15 mouse cellular contexts compared by ENCODE assay signal in genomic region chr14:106945261-106945660, GRCm38 (mm10).
DNase-seq lines count a peak whose midpoint lies in the region; ATAC-seq and TF ChIP-seq lines count a peak whose summit lies in the region.
"Had no signal": no experiment of that assay in that cellular context is flagged by ENCODE, and none has a peak within 500 bp of the region (broad histone marks: within the 10 kb centered on the region; RNA-seq: fewer than 3 reads in every experiment).

No protein-coding gene starts in this region.

- ATAC-seq in heart, embryonic 12.5 days (ENCODE audit: insufficient number of reproducible peaks, low FRiP score): no peak
- ATAC-seq: forebrain, embryonic 14.5 days; liver, postnatal 0 days had no signal

- no peak overlapping the region for H3K4me2 ChIP-seq in heart, embryonic 12.5 days
- H3K4me2 ChIP-seq: midbrain, embryonic 11.5 days had no signal

- H3K27me3 ChIP-seq in heart, embryonic 12.5 days (replicated peaks): no peaks in the 10 kb centered on the region
- H3K27me3 ChIP-seq in liver, adult 2 months (ENCODE audit: control insufficient read depth, insufficient read depth, low read length): no peaks in the 10 kb centered on the region

- no peak overlapping the region for H3K4me3 ChIP-seq in heart, embryonic 12.5 days
- no peak overlapping the region for H3K4me3 ChIP-seq in liver, adult 2 months (ENCODE audit: insufficient read depth, low read depth, low read length)
- H3K4me3 ChIP-seq: embryonic facial prominence, embryonic 10.5 days had no signal

- no peak for TF ChIP-seq CTCF in liver, adult 2 months (IDR thresholded peaks at IDR 0.05; ENCODE audit: low read depth, low read length)

- H3K79me2 ChIP-seq in liver, adult 2 months (ENCODE audit: control insufficient read depth, insufficient read depth, low read length): no peaks in the 10 kb centered on the region

- H3K9ac ChIP-seq in heart, embryonic 12.5 days: no peak overlapping the region
- H3K9ac ChIP-seq in liver, adult 2 months (ENCODE audit: low read depth, low read length): no peak overlapping the region
- H3K9ac ChIP-seq: liver, postnatal 0 days had no signal

- H3K36me3 ChIP-seq in heart, embryonic 12.5 days: no peaks in the 10 kb centered on the region
- H3K36me3 ChIP-seq in liver, adult 2 months (ENCODE audit: control insufficient read depth, insufficient read depth, low read length): no peaks in the 10 kb centered on the region
- H3K36me3 ChIP-seq: embryonic facial prominence, embryonic 10.5 days had no signal

- H3K9me3 ChIP-seq in heart, embryonic 12.5 days (replicated peaks): no peaks in the 10 kb centered on the region
- H3K9me3 ChIP-seq: embryonic facial prominence, embryonic 10.5 days had no signal

- 63% methylated on average over 1 of the region's 1 CpGs for WGBS in heart, embryonic 12.5 days
- WGBS in liver, adult 2 months: 57% methylated on average over 1 of the region's 1 CpGs

- TF ChIP-seq POLR2A in liver, adult 2 months (IDR thresholded peaks at IDR 0.05; ENCODE audit: extremely low read depth, insufficient read depth, low read length): no peak

- H3K27ac ChIP-seq in heart, embryonic 12.5 days (ENCODE audit: poor library complexity, severe bottlenecking): no peak overlapping the region
- H3K27ac ChIP-seq in liver, adult 2 months (replicated peaks; ENCODE audit: insufficient read depth, low read depth, low read length): no peak overlapping the region
- H3K27ac ChIP-seq: embryonic facial prominence, embryonic 10.5 days; macrophage had no signal

- H3K4me1 ChIP-seq in heart, embryonic 12.5 days (replicated peaks): no peaks in the 10 kb centered on the region
- no peaks in the 10 kb centered on the region for H3K4me1 ChIP-seq in liver, adult 2 months (ENCODE audit: control insufficient read depth, insufficient read depth, low read length)
- H3K4me1 ChIP-seq: embryonic facial prominence, embryonic 10.5 days had no signal

- peak; percentile 10 to 22 for DNase-seq in heart, adult 18-20 months
- peak; percentile 27 for DNase-seq in liver, adult 2 months (ENCODE audit: extremely low read depth, low read depth, low spot score)
- no peak for DNase-seq in liver
- DNase-seq in adrenal gland, postnatal 25 days: peak; percentile 10
- peak; percentile 29 for DNase-seq in testis, postnatal 14 days (ENCODE audit: low spot score)
- no peak for DNase-seq in cerebellum, adult 8-10 months
- DNase-seq: cerebellum, postnatal 25 days; kidney, adult 18-20 months; liver, postnatal 0 days; thymus, adult 2 months had no signal

Comparison
In these comparisons a context has a peak if more than half of its experiments do, and no peak if none do; other contexts are left out.
1. DNase-seq: peak in heart, adult 18-20 months (2 of 2), liver, adult 2 months (single experiment), adrenal gland, postnatal 25 days (single experiment) and testis, postnatal 14 days (single experiment); none in liver (single experiment) and cerebellum, adult 8-10 months (single experiment).